Mouse (Mus musculus) ovary, postnatal 36 days (tissue): ENCODE data around the gene Mcf2l.

Source experiments
- DNase-seq: peaks from one replicate; pipeline ENCODE4 v3.0.0; 2022; ENCODE audit warnings: low spot score, mixed read lengths

Mcf2l gene

GRCm38 (mm10) chr8:12874194-12874791 lies 687 bp downstream of the Mcf2l start:
- no peak for DNase-seq

GRCm38 (mm10) chr8:12874971-12875370 lies 1.4 kb downstream of the Mcf2l start:
- no peak for DNase-seq

GRCm38 (mm10) chr8:12877126-12877525 lies 3.5 kb downstream of the Mcf2l start:
- no peak for DNase-seq

DNA sequence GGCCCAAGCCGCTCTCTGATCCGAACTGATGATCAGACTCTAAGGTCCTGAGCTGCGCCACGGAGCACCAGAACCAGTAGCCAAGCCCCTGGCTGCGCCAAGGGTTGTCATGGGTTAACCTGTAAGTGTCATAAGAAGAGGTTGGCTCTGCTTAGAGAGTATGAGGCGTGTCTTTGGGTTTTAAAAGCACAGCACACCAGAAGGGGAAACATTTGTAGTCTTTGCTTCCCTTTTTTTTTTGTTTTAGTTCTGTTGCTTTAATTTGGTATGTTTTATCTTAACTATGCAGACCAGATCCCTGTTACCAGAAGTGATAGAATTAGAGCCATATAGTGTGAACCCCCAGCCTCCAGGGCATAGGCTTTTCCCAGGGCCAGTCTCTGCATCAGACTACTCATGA lies 6.6 kb downstream of the Mcf2l start:
- no peak for DNase-seq

DNA sequence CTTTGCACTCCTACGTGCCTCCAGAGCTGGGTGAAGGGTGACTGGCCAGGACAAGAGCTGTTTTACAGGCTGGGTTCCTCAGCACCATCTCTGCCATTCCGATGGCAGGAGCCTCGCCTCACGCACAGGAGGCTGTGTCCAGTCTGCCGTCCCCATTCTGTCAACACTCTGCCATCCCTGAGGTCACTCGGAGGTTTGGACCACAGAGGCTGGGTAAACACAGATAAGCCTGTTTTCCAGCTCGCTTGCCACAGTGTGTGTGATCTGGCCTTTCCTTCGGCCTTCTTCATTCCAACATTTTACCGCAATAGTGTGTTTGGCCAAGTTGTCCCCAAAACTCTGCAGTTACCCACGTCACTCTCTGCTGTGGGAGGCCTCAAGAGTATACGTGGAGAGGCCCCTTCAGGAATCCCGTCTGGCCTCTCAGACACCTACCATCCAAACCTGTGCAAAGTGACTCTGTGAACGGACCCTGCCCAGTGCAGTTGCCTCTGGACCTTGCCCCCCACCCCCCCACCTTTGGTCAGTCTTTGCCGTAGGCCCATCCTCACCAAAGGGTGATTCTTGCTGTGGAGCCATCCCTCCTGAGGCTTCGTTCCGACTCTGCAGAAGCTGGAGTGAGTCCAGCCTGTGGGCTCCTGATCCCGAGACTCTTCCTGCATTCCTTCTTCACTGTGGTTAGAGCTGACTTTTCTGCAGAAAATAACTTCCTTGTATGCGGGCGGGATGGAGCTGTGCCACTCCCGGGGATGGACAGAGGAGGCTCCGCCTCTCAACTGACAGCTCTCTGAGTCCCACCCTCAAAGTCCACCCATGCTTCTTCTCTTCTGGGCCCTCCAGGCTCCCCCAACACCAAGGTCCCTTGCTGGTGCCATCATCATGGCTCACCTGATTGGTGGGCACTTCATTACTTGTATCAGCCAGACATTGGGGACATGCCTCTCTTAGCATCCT lies 9.7 kb downstream of the Mcf2l start:
- DNase-seq, result no peak

DNA sequence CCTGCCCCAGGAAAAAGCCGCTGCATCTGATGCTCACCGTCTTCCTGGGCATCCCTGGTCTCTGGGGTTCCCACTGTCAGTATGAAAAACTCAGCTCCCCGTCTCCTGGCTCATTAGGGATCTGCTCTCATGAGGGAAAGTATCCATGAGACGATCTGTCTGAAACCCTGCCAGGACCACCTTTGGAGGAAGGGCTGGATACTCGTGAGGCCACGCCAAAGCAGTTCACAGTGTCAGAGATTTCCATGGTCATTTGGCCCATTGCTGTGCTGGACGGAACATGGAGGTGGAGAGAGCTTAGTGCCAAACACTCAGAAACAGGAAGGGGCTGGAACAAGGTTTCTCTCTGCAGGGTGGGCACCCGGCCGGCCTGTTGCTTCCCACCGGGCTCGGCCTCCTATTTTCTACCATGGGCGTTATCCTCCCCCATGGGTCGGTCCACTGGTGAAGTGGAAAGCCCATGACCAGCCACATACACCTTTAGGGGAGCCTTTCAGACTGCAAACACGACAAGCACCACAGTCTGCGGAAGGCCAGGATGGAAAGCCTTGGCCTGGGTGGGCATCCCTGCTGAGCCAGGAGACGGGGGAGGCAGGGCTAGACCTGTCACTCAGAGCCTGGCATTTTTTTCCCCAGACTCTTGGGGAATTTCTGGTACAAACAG lies 14.3 kb downstream of the Mcf2l start:
- DNase-seq, result no peak

GRCm38 (mm10) chr8:12889046-12889598 lies 15.5 kb downstream of the Mcf2l start:
- no peak for DNase-seq

DNA sequence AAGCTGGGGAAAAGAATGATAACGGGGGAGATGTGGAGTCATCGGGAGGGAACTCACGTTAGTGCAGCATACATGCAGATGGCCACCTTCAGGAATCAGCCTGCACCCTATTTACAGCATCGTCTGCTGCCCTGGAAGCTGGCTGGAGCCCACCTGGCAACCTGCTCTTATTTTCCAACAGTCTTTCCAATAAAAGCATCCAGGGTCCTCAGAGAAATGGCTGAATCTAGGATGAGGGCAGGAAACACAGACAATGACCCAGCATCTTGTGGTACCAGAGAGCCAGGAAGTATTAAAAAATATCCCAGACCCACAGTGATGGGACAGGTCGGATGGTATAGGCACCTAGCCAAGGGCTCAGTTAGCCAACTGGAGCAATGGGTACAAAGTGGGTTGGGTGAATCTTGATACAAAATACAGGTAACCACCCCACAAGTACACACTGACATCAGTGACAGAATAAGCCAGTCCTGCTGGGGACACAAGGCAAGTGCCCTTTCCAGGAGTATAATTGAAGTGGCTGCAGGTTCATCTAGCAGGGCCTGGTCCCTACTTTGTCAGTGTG lies 19.4 kb downstream of the Mcf2l start:
- DNase-seq, result no peak

GRCm38 (mm10) chr8:12893797-12894578 lies 20.4 kb downstream of the Mcf2l start:
- DNase-seq, result no peak

DNA sequence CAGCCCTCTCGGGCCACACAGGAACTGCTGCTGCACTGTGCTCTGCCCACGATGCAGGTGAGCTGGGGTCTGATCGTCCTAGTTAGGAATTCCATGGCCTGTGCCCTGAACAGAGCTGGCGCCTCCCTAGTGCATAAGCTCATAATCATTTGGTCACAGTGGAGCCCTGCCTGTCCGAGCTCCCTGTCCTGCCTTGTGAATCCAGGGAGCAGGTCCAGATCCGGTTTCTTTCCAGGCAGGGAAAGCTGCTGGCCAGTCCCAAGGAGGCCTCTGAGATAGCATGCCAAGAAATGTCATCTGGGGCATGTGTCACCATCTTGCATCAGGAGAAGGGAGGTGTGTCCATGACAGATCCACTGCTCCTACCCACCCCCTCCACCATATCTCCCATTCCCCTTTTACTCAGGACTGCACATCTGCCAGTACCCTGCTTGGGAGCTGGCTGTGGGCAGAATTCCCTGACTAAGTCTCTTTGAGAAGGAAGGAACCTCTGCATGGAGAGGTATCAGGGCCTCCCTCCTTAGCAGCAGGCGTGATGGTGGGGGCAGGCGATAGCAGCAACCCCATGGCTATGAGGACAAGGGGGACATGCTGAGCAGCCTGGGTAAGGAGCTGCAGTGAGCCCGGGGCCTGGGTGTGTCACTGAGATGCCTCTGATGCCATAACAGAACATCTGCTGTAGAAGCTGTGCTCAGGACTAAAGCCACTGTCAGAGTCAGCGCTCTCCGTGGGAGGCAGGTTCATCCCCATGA lies 21.4 kb downstream of the Mcf2l start:
- DNase-seq, result no peak

GRCm38 (mm10) chr8:12895535-12896150 lies 22.0 kb downstream of the Mcf2l start:
- DNase-seq, result no peak

DNA sequence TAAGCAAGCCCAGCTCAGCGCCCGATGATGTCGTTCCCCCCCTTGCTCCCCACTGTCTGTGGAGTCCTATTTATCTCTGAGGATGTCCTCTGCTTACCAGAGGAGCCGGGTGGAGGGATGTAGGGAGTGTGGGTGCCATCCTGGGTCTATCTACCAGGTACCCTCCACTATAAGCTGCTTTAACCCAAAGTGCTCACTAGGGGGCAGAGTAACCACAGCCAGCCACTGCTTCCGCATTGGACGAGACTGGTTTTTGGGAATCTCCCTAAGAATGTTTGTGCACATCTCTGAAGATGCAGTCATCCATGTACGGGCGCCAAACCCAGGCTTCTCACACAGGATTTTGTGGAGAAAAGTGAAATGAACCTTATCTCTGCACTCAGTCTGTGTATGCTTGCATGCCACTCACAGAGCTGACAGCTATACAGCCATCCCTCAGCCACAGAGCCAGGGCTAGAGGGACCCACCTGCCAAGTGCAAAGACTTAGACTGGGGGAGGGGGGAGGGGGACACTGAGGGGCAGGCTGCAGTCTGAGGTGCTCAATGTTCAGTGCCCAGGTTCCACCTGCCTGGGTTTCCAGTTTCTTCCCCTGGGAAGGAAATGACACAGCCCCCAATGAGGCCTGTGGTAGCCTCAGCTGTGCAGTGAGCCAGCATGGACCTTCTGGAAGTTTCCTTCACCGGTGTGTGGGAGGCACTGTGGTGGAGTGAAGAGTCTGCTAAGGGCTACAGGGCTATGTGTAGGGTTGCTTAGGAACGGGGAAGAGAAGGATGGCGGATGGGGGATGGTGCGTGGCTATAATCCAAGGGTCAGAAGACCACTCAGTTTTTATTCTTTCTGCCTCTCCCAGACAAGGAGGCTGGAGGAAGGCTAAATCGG lies 23.1 kb downstream of the Mcf2l start:
- no peak for DNase-seq

DNA sequence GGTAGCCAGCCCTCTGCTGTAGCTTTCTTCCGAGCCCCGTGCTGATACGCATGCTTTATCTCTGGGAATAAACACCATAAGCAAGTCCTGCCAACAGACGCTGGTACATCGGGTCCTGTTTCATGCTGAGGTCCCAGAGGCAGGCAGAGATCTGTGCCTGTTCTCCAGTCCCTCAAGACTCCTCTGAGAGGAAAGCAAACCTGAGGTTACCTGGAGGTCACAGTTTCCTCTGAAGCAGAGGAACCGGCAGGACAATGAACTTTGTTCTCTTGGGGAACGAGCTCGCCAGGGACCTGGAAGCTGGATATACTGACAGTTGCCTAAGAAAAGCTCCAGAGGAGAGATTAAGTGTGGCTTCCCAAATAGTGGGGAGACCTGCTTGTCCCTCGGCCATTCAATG lies 24.2 kb downstream of the Mcf2l start:
- no peak for DNase-seq

DNA sequence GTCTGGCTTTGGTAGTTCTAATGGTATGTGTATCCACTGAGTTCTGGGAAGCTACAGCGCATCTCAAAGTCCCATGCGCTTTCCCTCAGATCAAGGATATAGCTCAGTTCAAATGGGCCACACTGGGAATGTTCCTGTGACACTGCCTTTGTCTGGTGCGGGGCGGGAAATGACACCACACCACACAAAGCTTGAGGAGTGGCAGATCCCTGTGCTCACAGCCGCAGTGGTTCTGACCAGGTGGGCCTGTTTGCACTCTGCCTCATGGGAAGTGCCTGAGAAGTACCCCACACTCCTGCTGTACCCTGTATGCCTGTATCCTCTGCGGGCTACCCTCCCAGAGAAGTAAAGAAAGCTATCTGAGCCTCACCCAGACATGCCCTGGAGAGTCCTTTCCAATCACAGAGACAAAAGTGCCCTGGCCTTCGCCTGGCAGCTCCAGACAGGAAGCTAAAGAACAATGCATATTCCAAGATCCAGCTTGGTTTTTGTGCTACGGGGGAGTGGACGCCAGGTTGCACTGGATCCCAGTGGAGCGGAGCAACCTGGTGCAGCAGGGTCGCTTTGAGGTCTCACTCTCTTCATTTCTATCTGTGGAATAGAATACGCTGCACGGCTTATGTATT lies 30.3 kb downstream of the Mcf2l start:
- no peak for DNase-seq

DNA sequence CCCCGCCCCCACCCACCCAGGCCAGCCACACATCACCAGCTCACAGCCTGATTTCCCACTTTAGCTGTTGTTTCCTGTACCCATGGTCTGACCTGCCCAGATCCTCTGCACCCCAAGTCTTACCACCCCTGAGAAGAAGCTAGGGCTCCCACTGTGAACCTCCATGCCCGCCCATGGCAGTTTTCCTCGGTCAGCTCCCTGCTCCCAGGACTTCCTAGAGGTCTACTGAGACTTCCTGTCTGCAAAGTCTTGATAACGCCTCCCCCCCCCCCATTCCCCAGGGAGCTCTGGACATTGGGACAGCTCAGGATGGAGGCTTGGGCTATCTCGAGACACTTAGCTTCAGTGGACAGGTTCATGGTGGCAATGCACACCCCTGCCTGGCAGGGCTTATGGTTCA lies 31.5 kb downstream of the Mcf2l start:
- no peak for DNase-seq

DNA sequence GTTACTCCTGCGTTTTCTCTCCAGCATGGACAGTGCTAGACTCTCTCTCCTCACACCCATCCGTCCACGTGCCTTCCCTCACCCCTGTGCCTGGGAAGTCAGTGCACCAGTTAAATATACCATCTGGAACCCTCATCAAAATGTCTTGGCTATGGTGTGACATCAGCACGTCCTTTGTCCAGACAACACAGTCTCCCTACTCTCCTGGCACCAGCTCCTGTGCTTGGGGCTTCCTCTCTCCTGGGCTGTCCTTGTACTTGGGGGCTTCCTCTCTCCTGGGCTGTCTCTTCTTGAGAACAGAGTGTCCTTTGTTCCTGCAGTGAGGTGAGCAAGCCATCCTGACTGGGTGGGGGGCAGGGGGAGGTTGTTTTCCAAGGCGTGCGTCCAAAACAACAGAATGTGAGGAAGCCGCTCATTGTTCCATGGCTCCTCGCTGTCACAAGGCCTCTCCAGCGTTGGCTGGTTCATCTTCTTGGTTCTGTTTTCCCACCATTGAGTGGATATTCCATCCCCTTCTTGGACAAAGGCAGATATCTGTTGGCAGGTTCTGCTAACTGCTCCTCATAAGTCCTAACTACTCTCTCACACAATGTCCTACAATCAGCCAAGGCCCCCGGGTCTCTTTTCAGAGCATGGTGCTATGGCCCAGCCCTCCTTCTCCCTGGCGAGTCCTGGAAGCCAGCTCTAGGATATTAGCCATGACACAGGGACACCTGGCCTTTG lies 32.2 kb downstream of the Mcf2l start:
- no peak for DNase-seq

- DNase-seq, result no peak
Observed at GRCm38 (mm10) chr8:12906597-12906996, 33.0 kb downstream of the Mcf2l start.

GRCm38 (mm10) chr8:12907730-12908129 lies 34.1 kb downstream of the Mcf2l start:
- DNase-seq, result no peak
